Mouse (Mus musculus): ENCODE data around the gene Chmp6. TPM values are rescaled to one million over a fixed set of nuclear protein-coding genes. Genes with fewer than 3 reads are reported as not detected.

Gene Chmp6
- total RNA-seq, 1 experiment from 2014 or later = 47.7 TPM

DNA sequence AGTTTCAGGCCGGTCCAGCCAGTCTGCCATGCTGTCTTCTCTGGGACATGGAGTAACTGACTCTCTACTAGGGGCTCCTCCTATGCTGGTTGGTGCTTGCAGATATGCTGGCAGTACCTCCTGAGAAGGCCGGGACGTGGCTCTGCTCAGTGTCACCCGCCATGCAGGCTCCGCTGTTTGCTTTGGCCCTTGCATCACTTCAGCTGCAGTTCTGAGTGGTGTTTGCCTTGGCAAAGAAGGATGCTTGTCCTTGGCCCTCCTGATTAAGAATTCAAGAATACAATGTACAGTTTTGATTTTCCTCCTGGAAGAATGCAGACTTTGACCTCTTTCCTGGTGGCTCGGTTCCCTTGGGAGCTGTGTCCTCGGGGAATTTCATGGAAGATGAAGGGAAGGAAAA, 32.1 kb downstream of the Chmp6 start:
- no peak for ATAC-seq (replicated peaks in 1 of 2; ENCODE audit: insufficient read depth in 1 of 2, low FRiP score in 2 of 2, low TSS enrichment in 1 of 2, low read depth in 1 of 2, poor library complexity in 2 of 2, severe bottlenecking in 2 of 2)

DNA sequence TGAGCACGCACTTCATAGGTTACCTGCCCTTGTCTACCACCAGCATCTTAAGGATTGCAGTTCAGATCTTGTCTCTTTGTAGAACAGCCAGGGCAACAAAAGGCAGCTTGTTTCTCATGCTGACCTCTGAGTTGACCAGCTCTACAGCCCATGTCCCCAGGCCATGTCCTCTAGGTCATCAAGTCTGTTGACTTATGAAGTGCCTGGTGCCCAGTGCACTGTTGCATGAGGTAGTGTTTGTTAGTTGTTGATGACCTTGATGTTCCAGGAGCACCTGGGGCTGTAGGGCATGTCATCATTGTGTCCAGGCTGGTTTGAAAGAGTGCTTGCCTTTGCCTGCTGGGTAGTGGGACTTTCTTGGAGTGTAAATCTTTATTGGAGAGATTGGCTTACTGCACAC, 34.2 kb downstream of the Chmp6 start:
- ATAC-seq (replicated peaks in 1 of 2; ENCODE audit: insufficient read depth in 1 of 2, low FRiP score in 2 of 2, low TSS enrichment in 1 of 2, low read depth in 1 of 2, poor library complexity in 2 of 2, severe bottlenecking in 2 of 2) = no peak

DNA sequence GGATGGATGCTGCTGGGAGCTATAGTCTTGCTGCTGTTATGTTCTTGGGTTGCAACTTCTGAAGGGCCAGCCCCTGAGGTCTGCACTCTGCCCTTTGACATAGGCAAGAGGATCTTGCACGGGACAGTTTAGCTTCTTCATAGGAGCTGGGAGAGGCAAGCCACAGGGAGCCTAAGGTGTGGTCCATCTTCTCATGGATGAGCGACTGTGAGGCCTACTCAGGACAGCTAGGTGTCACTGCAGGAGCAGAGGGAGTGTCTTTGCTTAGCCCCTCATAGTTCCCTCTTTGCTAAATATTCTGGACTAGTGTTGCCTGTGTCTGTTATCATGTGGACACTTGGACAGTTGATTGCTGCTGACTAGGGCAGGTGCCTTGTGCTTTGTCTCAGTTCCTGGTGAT, 34.7 kb downstream of the Chmp6 start:
- no peak for ATAC-seq (replicated peaks in 1 of 2; ENCODE audit: insufficient read depth in 1 of 2, low FRiP score in 2 of 2, low TSS enrichment in 1 of 2, low read depth in 1 of 2, poor library complexity in 2 of 2, severe bottlenecking in 2 of 2)

DNA sequence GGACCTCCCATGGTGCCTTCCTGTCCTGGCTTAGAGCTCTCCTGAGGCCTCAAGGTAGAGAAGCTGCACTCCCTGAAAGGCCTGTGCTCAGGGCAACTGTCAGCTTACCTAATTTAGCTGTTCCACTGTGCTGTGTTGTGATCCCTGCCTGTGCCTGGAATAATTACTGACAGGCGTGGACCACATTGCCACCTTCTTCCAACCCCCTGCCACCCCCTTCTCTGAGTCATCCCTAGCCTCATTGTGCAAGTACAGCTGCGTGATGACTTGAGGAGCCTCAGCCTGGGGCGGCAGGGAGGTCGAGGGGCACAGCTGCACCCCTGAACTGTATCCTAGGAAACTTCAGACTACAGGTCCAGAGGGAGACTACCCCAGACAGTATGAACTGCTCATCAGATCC, 35.1 kb downstream of the Chmp6 start:
- no peak for ATAC-seq (replicated peaks in 1 of 2; ENCODE audit: insufficient read depth in 1 of 2, low FRiP score in 2 of 2, low TSS enrichment in 1 of 2, low read depth in 1 of 2, poor library complexity in 2 of 2, severe bottlenecking in 2 of 2)

DNA sequence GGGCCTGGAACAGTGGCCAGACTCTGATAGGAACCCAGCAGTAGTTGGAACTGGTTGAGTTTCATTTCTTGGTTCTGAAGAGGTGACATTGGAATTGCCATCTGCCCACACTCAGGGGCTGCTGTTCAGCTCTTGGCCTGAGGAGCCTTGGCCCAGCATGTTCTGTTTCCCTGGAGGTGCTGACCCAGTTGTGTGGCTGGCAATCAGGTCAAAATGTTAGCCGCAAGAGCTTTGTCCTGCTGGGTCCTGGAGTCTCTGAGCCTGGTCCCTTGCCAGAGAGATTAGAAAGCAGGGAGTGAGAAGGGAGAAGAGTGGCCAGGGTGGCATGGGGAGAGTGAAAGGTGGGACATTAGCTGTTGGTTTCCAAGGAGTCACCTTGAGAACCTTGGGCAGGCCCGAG, 35.6 kb downstream of the Chmp6 start:
- no peak for ATAC-seq (replicated peaks in 1 of 2; ENCODE audit: insufficient read depth in 1 of 2, low FRiP score in 2 of 2, low TSS enrichment in 1 of 2, low read depth in 1 of 2, poor library complexity in 2 of 2, severe bottlenecking in 2 of 2)

DNA sequence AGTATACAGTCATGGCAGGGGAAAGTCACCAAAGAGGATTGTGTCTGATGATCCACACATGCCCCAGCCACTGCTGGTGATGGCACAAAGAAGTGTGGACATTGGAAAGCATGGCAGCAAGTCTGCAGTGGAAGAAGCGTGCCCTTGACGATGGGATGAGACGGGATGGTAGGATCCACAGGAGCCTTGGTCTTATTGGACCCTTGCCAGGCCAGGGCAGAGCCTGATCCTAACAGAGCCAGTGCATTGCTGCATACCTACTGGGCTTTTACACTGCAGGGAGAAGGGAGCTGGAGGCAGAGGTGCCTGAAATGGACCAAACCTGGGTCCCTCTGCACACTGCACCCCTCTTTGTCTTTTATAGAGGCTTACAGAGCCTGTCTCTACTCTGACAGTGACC, 37.3 kb downstream of the Chmp6 start:
- no peak for ATAC-seq (replicated peaks in 1 of 2; ENCODE audit: insufficient read depth in 1 of 2, low FRiP score in 2 of 2, low TSS enrichment in 1 of 2, low read depth in 1 of 2, poor library complexity in 2 of 2, severe bottlenecking in 2 of 2)

DNA sequence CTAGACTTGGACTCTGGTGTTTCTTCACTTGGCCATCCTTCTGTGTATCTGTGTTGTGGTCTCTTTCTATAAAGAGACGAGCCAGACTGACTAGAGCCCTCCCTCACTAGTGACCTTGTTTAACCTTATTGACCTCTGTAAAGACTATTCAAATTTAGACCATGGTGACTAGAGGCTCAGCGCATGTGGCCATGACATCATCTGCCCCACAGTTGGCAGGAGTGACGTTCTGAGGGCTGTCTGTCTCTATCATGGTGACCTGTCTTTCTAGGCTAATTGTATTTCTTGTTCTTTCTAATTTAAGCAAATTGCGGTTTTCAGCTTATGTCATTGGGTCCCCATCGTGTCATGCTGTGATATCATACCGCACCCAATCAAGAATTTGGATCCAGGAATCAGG, 38.1 kb downstream of the Chmp6 start:
- no peak for ATAC-seq (replicated peaks in 1 of 2; ENCODE audit: insufficient read depth in 1 of 2, low FRiP score in 2 of 2, low TSS enrichment in 1 of 2, low read depth in 1 of 2, poor library complexity in 2 of 2, severe bottlenecking in 2 of 2)

DNA sequence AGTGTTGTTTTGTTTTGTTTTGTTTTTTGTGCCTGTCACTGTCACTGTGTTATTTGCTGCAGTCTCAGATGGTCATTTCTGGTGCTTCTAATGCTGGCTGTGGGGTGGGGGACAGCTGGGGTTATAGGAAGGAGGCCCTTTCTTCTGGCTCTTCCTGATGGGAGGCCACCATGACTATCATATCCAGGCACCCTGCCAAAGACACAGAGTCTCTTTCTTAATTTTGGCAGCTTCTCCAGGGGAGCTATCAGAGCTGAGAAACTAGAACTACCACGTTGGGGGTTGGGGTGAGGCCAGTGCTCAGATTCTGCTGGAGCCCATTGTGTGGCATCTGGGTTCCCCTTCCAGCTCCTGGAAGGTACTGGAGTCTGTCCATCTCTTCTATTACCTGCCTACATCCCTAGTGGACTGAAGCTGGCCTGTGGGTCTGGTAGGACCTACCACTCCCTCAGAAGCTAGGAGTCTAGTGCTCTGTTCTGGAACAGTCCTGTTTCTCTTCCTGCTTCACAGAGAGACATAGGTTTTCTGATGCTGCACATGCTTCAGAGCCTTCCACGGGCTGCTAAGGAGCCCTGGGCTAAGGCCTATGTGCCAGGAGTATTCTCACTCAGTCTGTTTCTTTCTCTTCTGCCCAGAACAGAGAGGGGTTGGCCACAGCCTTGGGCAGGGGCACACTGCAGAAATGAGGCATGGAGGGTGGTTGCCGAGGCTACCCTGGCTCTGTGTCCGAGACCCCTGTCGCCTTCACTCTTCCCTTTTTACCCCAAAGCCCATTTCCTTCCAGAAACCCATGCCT, 39.4 kb downstream of the Chmp6 start:
- ATAC-seq (replicated peaks in 1 of 2; ENCODE audit: insufficient read depth in 1 of 2, low FRiP score in 2 of 2, low TSS enrichment in 1 of 2, low read depth in 1 of 2, poor library complexity in 2 of 2, severe bottlenecking in 2 of 2) = no peak

DNA sequence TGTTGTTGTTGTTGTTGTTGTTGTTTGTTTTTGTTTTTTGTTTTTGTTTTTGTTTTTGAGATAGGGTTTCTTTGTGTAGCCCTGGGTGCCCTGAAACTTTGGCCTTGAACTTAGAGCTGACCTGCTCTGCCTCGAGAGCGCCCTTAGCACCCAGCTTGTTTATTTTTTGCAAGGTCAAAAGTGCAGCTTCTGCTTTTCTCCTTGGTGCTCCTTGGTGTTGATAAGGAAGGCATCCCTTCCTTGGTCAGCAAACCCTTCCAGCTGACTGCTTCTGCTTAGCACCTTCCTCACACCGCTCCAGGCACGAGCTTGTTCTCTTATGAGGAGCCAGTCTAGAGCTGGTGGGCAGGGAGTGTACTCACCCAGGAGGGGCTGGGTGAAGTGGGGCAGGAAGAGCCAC, 41.0 kb downstream of the Chmp6 start:
- no peak; a peak in 1 of 4 replicates for ATAC-seq (replicated peaks in 1 of 2; ENCODE audit: insufficient read depth in 1 of 2, low FRiP score in 2 of 2, low TSS enrichment in 1 of 2, low read depth in 1 of 2, poor library complexity in 2 of 2, severe bottlenecking in 2 of 2)

DNA sequence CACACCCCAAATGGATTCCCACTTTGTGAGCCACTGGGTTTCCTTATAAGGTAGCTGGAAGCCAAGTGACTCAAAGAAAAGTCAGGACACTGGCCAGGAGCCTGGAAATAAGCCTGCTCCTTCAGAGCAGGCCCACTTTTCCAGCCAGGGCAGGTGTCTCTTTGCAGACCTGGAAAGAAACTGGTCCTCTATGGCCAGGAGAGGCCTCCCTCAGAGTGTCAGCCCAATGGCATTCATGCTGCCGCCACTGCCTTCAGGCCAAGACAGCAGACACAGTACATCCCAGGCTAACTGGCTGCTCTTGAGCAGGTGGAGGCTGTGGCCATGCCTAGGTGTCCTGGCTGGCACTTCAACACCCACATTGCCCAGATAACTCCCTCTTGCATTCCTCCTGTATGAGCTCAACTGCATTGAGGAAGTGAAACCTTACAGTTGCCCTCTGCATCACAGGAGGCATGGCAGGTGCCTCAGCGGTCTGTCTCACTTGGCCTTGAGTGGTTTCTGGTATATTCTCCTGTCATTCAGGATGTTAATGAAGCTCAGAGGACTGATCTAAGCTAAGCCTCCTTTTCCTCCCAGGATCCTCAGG, 41.6 kb downstream of the Chmp6 start:
- ATAC-seq (replicated peaks in 1 of 2; ENCODE audit: insufficient read depth in 1 of 2, low FRiP score in 2 of 2, low TSS enrichment in 1 of 2, low read depth in 1 of 2, poor library complexity in 2 of 2, severe bottlenecking in 2 of 2) = peak; percentile 65 to 71; a peak in 3 of 4 replicates

DNA sequence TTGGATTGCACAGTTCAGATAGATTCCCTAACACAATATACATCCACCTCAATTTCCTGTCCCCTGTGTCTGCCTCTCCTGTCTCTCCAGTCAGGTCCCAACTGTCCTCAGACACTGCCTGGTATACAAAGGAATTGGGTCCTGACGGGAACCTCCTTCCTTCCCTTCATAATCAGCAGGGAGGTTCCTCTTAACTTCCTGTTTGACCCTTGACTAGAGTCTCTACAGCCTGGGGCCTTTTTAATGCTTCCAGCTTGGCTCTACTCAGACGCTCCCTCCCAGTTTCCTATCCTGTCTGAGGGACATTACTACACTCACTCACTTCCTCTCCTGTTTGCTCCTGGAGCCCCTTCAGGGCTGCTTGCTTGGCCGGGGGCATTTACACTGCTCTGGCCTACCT, 42.2 kb downstream of the Chmp6 start:
- peak; percentile 5 to 33; a peak in 1 of 4 replicates for ATAC-seq (replicated peaks in 1 of 2; ENCODE audit: insufficient read depth in 1 of 2, low FRiP score in 2 of 2, low TSS enrichment in 1 of 2, low read depth in 1 of 2, poor library complexity in 2 of 2, severe bottlenecking in 2 of 2)

DNA sequence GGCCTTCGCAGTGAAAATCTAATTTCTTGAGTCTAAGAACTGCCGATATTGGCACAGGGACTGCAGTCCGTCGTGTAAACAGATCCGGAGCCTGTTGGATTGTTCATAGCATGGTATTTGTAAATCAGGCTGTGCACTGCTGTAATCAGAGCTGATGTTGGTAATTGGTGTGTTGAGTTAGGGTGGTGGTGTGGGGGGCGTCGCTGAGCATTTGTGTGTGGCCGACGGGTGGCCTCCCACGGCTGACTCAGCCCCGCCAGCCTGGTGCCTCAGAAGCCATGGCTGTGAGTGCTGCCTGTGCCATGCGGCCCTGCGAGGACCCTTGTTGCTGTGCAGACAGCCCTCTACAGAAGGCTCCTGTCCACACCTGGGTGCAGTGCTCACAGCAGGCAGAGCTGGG, 43.3 kb downstream of the Chmp6 start:
- no peak for ATAC-seq (replicated peaks in 1 of 2; ENCODE audit: insufficient read depth in 1 of 2, low FRiP score in 2 of 2, low TSS enrichment in 1 of 2, low read depth in 1 of 2, poor library complexity in 2 of 2, severe bottlenecking in 2 of 2)

DNA sequence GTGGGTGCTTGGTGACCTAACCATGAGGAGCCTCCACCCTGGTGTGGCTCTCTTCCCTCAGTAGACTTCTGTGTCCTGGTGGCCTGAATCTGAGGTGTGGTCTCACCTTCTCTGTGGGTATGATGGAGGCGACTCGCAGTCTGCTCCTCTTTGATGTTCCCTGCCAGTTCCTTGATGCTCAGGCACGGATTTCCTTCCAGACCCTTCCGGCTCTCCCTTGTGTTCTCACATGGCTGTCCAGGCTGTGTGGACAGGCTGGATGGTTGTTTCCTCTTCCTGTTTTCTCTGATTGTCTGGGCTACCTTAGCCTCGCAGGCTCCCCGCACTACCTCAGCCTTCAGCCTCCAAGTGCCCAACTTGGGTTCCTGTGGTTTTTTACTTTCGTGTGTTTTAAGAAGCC, 45.6 kb downstream of the Chmp6 start:
- no peak for ATAC-seq (replicated peaks in 1 of 2; ENCODE audit: insufficient read depth in 1 of 2, low FRiP score in 2 of 2, low TSS enrichment in 1 of 2, low read depth in 1 of 2, poor library complexity in 2 of 2, severe bottlenecking in 2 of 2)

DNA sequence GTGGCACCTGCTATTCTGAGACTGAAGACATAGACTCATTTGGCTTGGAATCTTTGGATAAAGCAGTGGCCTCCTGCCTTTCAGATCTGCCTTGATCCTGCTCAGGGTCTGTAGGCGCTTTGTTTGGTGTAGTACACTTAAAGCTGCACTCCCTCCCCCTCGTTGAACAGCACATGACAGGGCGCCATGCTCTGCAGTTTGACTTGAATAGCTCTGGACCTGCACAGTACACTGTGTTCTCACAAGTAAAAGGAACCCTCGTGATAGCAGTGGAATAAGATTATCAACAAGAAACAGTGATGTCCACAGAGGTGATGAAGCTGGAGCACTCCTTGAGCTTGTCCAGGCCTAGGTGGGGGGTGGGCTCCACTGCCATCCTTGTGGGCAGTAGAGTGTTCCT, 46.5 kb downstream of the Chmp6 start:
- ATAC-seq (replicated peaks in 1 of 2; ENCODE audit: insufficient read depth in 1 of 2, low FRiP score in 2 of 2, low TSS enrichment in 1 of 2, low read depth in 1 of 2, poor library complexity in 2 of 2, severe bottlenecking in 2 of 2) = no peak

DNA sequence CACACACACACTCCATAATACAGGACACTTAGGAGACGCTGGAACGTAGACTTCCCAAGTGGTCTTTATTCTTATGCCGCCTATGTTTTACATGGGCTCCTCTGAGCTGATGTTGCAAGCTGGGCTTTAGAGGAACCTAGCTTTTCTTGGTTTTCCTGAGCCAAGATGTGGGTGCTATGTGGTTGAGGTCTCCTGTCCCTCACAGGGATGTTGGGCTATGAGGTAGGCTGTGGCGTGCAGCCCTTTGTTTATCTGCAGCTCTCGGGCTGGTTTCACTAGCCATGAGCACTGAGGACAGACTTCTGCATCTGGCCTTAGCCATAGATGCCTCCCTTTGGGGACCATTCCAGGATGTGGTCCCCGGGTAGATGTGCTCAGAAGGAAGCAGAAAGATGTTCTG, 47.4 kb downstream of the Chmp6 start:
- peak; percentile 59 to 68 for ATAC-seq (replicated peaks in 1 of 2; ENCODE audit: insufficient read depth in 1 of 2, low FRiP score in 2 of 2, low TSS enrichment in 1 of 2, low read depth in 1 of 2, poor library complexity in 2 of 2, severe bottlenecking in 2 of 2)

DNA sequence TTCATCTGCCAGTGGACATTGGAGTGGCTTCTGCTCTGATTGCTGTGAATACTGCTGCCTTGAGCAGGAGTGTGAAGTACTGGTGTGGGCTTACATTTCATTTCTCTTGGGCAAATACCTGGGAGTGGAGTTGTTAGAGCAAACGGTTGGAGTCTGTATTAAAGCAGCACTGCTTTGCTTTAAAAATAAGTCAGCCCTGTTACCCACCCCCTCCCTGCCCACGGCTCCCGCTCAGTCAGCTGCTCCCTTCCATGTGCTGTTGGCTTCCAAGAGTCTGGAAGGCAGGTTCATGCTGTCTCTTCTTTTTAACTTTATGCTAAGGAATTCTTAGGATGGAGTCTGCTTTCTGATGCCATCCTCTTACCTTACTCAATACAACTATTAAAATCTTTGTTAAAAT, 48.3 kb downstream of the Chmp6 start:
- no peak for ATAC-seq (replicated peaks in 1 of 2; ENCODE audit: insufficient read depth in 1 of 2, low FRiP score in 2 of 2, low TSS enrichment in 1 of 2, low read depth in 1 of 2, poor library complexity in 2 of 2, severe bottlenecking in 2 of 2)

DNA sequence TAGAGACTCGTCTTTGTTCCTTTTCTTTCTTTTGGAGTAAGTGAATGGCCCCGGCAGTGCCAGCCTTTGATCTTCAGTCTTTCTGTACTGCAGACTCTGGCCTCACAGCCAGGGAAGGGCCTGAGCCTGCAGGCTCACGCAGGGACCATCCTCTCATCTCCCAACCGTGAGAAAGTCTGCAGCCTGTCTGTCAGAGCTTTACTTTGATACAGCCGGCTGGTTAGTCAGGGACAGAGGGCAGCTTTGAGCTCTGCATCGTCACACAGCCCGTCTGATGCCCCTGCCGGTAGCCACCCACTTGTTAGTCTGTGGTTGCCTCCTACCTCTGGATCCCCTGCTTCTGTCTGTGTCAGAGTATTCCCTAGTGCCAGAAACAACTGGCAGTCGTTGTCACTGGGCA, 51.8 kb downstream of the Chmp6 start:
- ATAC-seq (replicated peaks in 1 of 2; ENCODE audit: insufficient read depth in 1 of 2, low FRiP score in 2 of 2, low TSS enrichment in 1 of 2, low read depth in 1 of 2, poor library complexity in 2 of 2, severe bottlenecking in 2 of 2) = no peak

DNA sequence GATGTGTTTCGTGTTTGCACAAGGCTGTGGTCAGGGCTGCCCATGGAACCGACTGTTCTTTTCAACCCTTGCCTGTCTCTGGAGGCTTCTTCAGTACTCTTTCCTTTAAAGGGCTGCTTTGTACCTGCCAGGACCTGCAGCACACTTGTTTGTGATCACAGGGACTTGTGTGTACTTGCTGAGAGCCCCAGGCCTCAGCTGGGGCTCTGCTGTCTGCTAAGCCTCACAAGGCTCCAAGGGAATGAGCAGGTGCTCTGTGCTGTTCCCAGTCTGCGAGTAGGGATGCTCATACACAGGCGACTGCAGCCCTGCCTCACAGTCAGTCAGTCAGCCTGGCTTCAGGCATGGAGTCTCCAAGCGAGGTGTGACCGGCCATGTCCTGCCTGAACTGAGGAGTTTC, 53.1 kb downstream of the Chmp6 start:
- no peak for ATAC-seq (replicated peaks in 1 of 2; ENCODE audit: insufficient read depth in 1 of 2, low FRiP score in 2 of 2, low TSS enrichment in 1 of 2, low read depth in 1 of 2, poor library complexity in 2 of 2, severe bottlenecking in 2 of 2)

DNA sequence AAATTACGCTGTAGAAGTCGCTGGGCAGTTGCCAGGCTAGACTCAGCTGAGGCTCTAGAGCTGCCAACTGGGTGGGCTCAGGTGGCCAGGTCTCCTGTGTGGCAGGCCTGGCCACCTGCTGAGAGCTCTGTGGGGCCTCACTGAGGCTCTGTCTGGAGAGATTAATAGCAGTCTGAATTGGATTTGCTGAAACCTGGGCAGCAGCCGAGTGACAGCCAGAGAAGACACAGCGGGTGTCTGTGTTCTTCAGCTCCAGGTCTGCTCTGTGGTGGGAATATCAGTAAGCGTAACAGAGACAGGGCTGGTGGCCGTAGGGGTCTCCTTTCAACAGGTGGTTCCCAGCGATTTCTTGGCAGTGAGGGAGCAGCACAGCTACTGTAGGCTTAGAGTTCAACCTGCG, 54.2 kb downstream of the Chmp6 start:
- no peak for ATAC-seq (replicated peaks in 1 of 2; ENCODE audit: insufficient read depth in 1 of 2, low FRiP score in 2 of 2, low TSS enrichment in 1 of 2, low read depth in 1 of 2, poor library complexity in 2 of 2, severe bottlenecking in 2 of 2)

Data from hematopoietic stem cell, adult 5-6 weeks (primary cell).